Mouse (Mus musculus) cortical plate, adult 2 months (tissue): ENCODE data around the gene Shc2.

Source experiments
- CTCF ChIP-seq: fragments of 200-500 bp; IDR thresholded peaks from 2 replicates; pipeline ENCODE4 v1.5.1; 2011; ENCODE audit warnings: mild to moderate bottlenecking, control low read depth, low read length; ENCODE audit not compliant: insufficient read depth; ENCODE audit errors: extremely low read depth
- POLR2A ChIP-seq: fragments of 200-500 bp; IDR thresholded peaks from 2 replicates; pipeline ENCODE4 v1.6.1; 2011; ENCODE audit warnings: mild to moderate bottlenecking, low read length, control low read depth; ENCODE audit not compliant: insufficient read depth; ENCODE audit errors: extremely low read depth

DNA sequence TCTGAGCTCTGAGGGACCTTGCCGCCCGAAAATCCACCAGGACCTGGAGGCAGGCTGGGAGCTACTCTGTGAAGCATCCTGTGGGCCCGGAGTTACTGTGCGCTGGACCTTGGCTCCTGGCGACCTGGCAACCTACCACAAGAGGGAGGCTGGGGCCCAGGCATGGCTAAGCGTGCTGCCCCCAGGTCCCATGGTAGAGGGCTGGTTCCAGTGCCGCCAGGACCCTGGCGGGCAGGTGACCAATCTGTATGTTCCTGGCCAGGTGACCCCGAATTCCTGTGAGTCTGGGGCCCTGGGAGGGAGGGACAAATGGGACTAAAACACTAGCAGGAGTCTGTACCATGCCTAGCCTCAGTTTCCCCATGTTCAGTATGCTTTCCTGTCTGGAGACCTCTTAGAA is 28.8 kb upstream of the Shc2 start:
- no peak for TF ChIP-seq POLR2A
- TF ChIP-seq CTCF, result no peak
